Mouse (Mus musculus) midbrain, embryonic 14.5 days (tissue): ENCODE results near the gene Fam189b. TPM values are rescaled to one million over a fixed set of nuclear protein-coding genes. Genes with fewer than 3 reads are reported as not detected.

Source experiments
- ATAC-seq: fragments of 200-750 bp; cut with Nextera tagmentation; 2 replicates; pipeline ENCODE4 v1.8.0; 2017; ENCODE audit warnings: moderate number of reproducible peaks, moderate library complexity; ENCODE audit not compliant: low FRiP score, low TSS enrichment
- DNase-seq: peaks from one replicate; pipeline ENCODE4 v3.0.0-alpha.2; 2015
- H3K27ac ChIP-seq: fragments of 300-500 bp; sonication (generic); replicated peaks from 2 replicates; pipeline ENCODE4 v1.5.1; 2014; ENCODE audit warnings: mild to moderate bottlenecking, low read depth, low read length, moderate library complexity
- H3K27me3 ChIP-seq: fragments of 300-500 bp; sonication (generic); 2 replicates; pipeline ENCODE4 v1.6.1; 2014; ENCODE audit warnings: low read length, control low read depth, mixed read lengths; ENCODE audit not compliant: control insufficient read depth, insufficient read depth
- H3K36me3 ChIP-seq: fragments of 300-500 bp; sonication (generic); 2 replicates; pipeline ENCODE4 v1.6.1; 2014; ENCODE audit warnings: low read length, control low read depth; ENCODE audit not compliant: control insufficient read depth, insufficient read depth
- H3K4me1 ChIP-seq: fragments of 300-500 bp; sonication (generic); 2 replicates; pipeline ENCODE4 v1.6.1; 2014; ENCODE audit warnings: mild to moderate bottlenecking, antibody characterized with exemption, low read length, control low read depth; ENCODE audit not compliant: control insufficient read depth, insufficient read depth
- H3K4me2 ChIP-seq: fragments of 300-500 bp; sonication (generic); 2 replicates; pipeline ENCODE4 v1.6.1; 2014; ENCODE audit warnings: mild to moderate bottlenecking, low read length, moderate library complexity
- H3K4me3 ChIP-seq: fragments of 300-500 bp; sonication (generic); replicated peaks from 2 replicates; pipeline ENCODE4 v1.5.1; 2014; ENCODE audit warnings: low read depth, low read length
- H3K9ac ChIP-seq: fragments of 300-500 bp; sonication (generic); replicated peaks from 2 replicates; pipeline ENCODE4 v1.6.1; 2014; ENCODE audit warnings: mild to moderate bottlenecking, low read length, moderate library complexity
- H3K9me3 ChIP-seq: fragments of 300-500 bp; sonication (generic); 2 replicates; pipeline ENCODE4 v1.6.1; 2016; ENCODE audit warnings: low read length, control low read depth, mixed read lengths; ENCODE audit not compliant: control insufficient read depth
- WGBS: fragments of 180-500 bp; shearing (Covaris S2); extraction: QIAGEN DNeasy Blood & Tissue Kit; methylation state at CpG from one replicate; pipeline ENCODE4 v1.1.7; 2014; 5-methylcytosine and 5-hydroxymethylcytosine counted together
- polyA plus RNA-seq: library from polyadenylated mRNA; unstranded; fragments of >200 nt; fragmentation: Nextera tagmentation; extraction: Ambion mirVana; gene quantifications from 2 replicates; pipeline ENCODE4 v1.2.1, GENCODE M21; 2014

Fam189b gene
- polyA plus RNA-seq, 1 experiment from 2014 or later: 25.3 TPM

DNA sequence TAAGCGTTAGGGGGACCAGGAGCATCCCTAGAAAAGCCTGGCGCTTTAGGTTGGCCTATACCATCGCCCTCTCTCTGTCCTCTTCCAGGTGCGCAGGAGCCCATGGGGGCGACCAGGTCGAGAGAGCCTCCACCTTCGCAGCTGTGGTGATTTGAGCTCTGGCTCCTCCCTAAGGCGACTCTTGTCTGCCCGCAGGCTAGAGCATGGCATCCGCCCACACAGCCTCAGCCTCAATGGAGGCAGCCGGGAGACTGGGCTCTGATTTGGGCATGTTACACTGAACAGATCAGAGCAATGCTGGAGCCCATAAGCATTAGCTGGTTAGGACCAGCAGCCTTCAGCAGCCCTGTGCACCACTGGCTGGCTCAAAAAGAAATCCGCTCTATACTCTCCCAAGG lies 5.5 kb downstream of the Fam189b start:
- H3K27me3 ChIP-seq: no peaks in the 10 kb centered on the region
- no peak overlapping the region for H3K4me2 ChIP-seq
- 59% methylated on average over 12 of the region's 12 CpGs for WGBS
- H3K9ac ChIP-seq: no peak overlapping the region
- H3K27ac ChIP-seq: no peak overlapping the region
- peaks cover 11% of the 10 kb centered on the region for H3K4me1 ChIP-seq
- DNase-seq (no peak), ATAC-seq (no peak)
- no peaks in the 10 kb centered on the region for H3K9me3 ChIP-seq
- peaks cover 23% of the 10 kb centered on the region for H3K36me3 ChIP-seq
- H3K4me3 ChIP-seq: no peak overlapping the region

DNA sequence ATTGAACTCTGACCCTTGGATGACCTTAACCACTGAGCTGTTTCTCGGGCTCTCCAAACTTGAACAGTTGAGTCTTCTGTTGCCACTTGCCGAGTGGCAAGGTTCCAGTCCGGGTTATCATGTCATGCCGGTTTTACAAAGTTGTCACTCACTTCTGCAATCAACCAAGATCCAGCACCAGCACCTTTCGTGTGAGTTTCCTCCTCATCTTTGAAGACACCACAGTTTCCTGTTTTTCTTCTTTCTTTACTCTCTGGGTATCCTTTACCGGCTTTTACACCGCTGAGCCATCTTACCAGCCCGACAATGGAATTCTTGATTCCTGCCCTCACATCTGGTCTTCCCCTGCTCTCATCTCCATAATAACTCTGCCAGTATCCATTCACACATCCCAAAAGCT lies 7.5 kb downstream of the Fam189b start:
- WGBS: 90% methylated on average over 8 of the region's 8 CpGs
- no peak overlapping the region for H3K4me3 ChIP-seq
- ATAC-seq (no peak), DNase-seq (no peak)
- H3K27me3 ChIP-seq: no peaks in the 10 kb centered on the region
- no peaks in the 10 kb centered on the region for H3K9me3 ChIP-seq
- no peak overlapping the region for H3K4me2 ChIP-seq
- H3K36me3 ChIP-seq: peaks cover 22% of the 10 kb centered on the region
- no peak overlapping the region for H3K9ac ChIP-seq
- H3K4me1 ChIP-seq: peaks cover 2% of the 10 kb centered on the region; the same call in 1 of the 2 replicates
- no peak overlapping the region for H3K27ac ChIP-seq

DNA sequence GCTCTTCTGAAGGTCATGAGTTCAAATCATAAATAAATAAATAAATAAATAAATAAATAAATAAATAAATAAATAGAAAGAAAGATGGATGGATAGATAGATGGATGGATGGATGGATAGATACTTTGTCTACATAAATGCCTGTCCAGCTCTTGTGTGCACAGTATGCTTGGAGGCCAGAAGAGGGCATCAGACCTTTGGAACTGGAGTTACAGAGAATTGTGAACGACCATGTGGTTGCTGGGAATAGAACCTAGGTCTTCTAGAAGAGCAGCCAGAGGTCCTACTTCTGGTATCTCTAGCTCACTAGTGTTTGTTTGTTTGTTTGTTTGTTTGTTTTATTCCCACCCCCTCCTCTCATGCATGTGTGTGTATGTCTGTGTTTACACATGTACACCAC lies 10.4 kb downstream of the Fam189b start:
- H3K4me3 ChIP-seq: no peak overlapping the region
- 64% methylated on average over 1 of the region's 1 CpGs for WGBS
- H3K27me3 ChIP-seq: no peaks in the 10 kb centered on the region
- H3K9ac ChIP-seq: no peak overlapping the region
- no peak overlapping the region for H3K4me2 ChIP-seq
- peaks cover 10% of the 10 kb centered on the region; the same call in 1 of the 2 replicates for H3K4me1 ChIP-seq
- no peaks in the 10 kb centered on the region for H3K9me3 ChIP-seq
- H3K27ac ChIP-seq: no peak overlapping the region
- DNase-seq (no peak), ATAC-seq (no peak)
- peaks cover 7% of the 10 kb centered on the region for H3K36me3 ChIP-seq

GRCm38 (mm10) chr3:89193853-89194252 lies 10.9 kb downstream of the Fam189b start:
- DNase-seq: peak; percentile 30
- no peak for ATAC-seq
- Histone ChIP-seq H3K4me2 (no peak overlapping the region), H3K36me3 (peaks cover 2% of the 10 kb centered on the region; the same call in 1 of the 2 replicates), H3K9me3 (no peaks in the 10 kb centered on the region), H3K9ac (no peak overlapping the region), H3K27me3 (no peaks in the 10 kb centered on the region), H3K4me3 (no peak overlapping the region), H3K27ac (no peak overlapping the region), H3K4me1 (peaks cover 10% of the 10 kb centered on the region; the same call in 1 of the 2 replicates)
- 87% methylated on average over 2 of the region's 2 CpGs for WGBS

DNA sequence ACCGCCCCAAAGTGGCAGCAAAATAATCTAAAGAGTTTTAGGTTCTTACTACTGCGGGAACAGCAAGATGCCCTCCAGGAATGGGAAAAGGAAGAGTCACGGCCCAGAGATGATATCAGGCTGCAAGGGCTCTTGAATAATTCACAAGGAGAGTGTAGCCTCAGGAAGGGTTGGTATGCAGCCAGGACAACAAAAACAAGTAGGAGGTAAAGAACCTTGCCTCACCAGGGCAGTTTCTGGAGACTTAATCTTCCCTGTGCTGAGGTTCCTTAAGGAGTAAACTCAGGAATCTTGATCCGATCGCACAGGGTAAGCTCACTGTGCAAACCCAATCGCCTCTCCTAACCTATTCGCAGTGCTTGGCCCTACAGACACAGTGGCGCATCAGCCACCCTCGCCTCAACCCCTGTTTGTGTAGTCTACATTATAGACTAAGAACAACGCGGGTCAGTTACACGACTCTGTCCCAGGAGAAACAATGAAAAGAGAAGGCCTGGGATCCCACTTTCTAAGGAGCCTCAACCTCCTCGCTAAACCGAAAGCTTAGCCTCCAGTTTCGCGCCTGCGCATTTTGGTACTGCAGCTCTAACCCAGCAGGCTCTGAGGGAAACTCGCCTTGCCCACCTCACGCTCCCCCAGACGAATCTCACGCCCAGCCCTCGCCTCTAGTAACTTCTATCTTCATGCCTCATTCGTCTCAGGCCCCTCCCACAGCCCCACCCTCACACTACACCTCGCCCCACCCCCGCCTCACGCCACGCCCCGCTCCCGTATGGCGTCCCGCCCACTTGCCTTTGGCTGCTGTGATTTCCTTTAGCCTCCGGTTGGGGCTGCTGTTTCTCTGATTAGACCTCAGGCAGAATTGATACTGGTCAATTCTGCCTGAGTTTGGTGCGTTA lies 13.3 kb downstream of the Fam189b start:
- DNase-seq: peak; percentile 93
- no peaks in the 10 kb centered on the region for H3K27me3 ChIP-seq
- peak; percentile 94 for ATAC-seq
- peak overlapping the region; percentile 55 for H3K9ac ChIP-seq
- H3K9me3 ChIP-seq: no peaks in the 10 kb centered on the region
- no peaks in the 10 kb centered on the region for H3K36me3 ChIP-seq
- H3K4me2 ChIP-seq: peak overlapping the region; percentile 69
- peaks cover 10% of the 10 kb centered on the region; the same call in 1 of the 2 replicates for H3K4me1 ChIP-seq
- WGBS: 7% methylated on average over 33 of the region's 33 CpGs
- H3K27ac ChIP-seq: peak overlapping the region; percentile 77
- peak overlapping the region; percentile 33 for H3K4me3 ChIP-seq

DNA sequence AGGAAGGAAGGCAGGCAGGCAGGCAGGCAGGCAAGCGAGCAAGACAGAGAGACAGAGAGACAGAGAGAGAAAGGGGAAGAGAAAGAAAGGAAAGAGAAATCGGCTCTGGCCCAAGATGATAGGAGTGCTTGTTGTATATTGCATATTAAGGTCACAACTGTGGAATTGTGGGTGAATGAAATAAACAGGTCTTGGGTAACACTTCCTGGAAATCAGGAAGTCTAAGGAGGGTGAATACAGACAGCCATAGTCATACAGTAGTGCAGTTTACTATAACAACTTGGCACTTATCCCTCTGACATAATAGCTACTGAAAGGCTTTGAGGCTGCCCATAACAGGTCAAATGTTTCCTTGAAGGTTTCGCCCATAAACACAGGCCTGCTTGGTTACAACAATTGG lies 16.9 kb downstream of the Fam189b start:
- DNase-seq: no peak
- no peaks in the 10 kb centered on the region for H3K9me3 ChIP-seq
- no peak overlapping the region for H3K4me2 ChIP-seq
- no peaks in the 10 kb centered on the region for H3K27me3 ChIP-seq
- H3K4me3 ChIP-seq: no peak overlapping the region
- 0 out of 2 replicates have a peak, but pooled peaks cover 6% of the 10 kb centered on the region for H3K36me3 ChIP-seq
- H3K4me1 ChIP-seq: peaks cover 10% of the 10 kb centered on the region; the same call in 1 of the 2 replicates
- no peak for ATAC-seq
- H3K27ac ChIP-seq: no peak overlapping the region
- H3K9ac ChIP-seq: no peak overlapping the region
- WGBS: 86% methylated on average over 3 of the region's 3 CpGs

DNA sequence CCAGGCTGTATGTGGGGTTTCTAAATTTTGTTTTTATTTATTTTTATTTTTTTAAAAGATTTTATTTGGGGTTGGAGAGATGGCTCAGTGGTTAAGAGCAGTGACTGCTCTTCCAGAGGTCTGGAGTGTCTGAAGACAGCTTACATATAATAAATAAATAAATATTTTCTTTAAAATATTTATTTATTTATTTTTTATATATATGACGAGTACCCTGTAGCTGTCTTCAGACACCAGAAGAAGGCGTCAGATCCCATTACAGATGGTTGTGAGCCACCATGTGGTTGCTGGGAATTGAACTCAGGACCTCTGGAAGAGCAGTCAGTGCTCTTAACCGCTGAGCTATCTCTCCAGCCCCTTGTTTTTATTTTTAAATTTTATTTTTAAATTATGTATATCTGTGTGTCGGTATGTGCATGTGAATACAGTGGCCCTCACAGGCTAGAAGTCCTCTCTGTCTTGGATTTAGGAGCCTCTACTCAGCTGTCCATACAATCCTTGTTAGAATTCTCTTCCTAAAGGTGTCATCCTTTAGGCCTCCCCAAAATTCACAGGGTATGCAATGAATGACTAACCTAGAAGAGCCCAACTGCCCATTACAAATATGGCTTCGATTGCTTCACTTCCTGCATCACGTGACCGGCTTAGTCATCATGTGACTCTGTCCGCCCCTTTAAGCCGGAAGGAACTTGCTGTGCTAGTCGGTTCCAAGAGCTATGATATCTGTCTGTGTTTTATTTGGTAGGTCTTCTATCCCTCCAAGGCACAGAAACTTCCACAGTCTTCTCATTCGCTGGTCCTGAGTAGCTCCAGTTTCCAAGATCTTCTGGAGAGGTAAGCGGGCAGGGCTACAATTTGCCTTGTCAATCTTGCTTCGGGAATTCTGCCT lies 19.6 kb downstream of the Fam189b start, which contains the start of gene Gba:
TSS of gene Gba (plus strand) at position 676 of the 889 bp plus-strand sequence.
- ATAC-seq (peak; percentile 91), DNase-seq (peak; percentile 96)
- Histone ChIP-seq H3K36me3 (peaks cover 27% of the 10 kb centered on the region), H3K4me1 (no peaks in the 10 kb centered on the region), H3K4me2 (peak within 1 kb of the TSS; percentile 60), H3K27ac (no peak within 1 kb of the TSS), H3K27me3 (no peaks in the 10 kb centered on the region), H3K9me3 (no peaks in the 10 kb centered on the region), H3K9ac (peak within 1 kb of the TSS; percentile 42), H3K4me3 (peak within 1 kb of the TSS; percentile 43)
- 29% methylated on average over 13 of the region's 13 CpGs for WGBS

DNA sequence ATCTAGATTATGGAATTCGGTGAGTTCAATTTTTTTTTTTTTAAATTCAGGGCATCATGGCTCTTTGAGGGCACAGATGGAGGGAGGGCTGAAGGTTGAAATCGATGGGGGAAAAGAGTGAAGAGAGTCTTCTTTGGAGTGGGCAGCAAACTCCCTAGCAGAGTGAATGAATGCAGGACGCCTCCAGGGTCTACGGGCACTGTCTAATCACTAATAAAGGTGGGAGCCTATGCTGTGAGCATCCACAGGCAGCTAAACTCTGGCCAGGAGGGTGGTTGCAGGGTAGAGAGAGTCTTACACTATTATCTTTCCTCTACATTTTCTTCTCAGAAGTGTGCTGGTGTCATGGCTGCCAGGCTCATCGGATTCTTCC lies 20.2 kb downstream of the Fam189b start:
- Histone ChIP-seq H3K9ac (peak overlapping the region; percentile 42), H3K36me3 (peaks cover 33% of the 10 kb centered on the region), H3K4me3 (peak overlapping the region; percentile 43), H3K4me2 (peak overlapping the region; percentile 60), H3K4me1 (no peaks in the 10 kb centered on the region), H3K9me3 (no peaks in the 10 kb centered on the region), H3K27ac (no peak overlapping the region), H3K27me3 (no peaks in the 10 kb centered on the region)
- whole genome bisulfite sequencing: 36% methylated on average over 5 of the region's 5 CpGs
- ATAC-seq (peak; percentile 16; the same call in 1 of the 2 replicates), DNase-seq (no peak)
